Mouse (Mus musculus) embryonic fibroblast, embryonic 13.5 days (primary cell): ENCODE results near the gene Itgb6.

Source experiments
- CTCF ChIP-seq: IDR thresholded peaks from 2 replicates; pipeline ENCODE4 v1.5.1; 2011; ENCODE audit warnings: mild to moderate bottlenecking, control low read depth, low read length, moderate library complexity, borderline replicate concordance; ENCODE audit not compliant: insufficient read depth
- POLR2A ChIP-seq: IDR thresholded peaks from 2 replicates; pipeline ENCODE4 v1.6.1; 2011; ENCODE audit warnings: low read depth, mild to moderate bottlenecking, control low read depth, low read length, moderate library complexity

- TF ChIP-seq CTCF: no peak
- no peak for TF ChIP-seq POLR2A
Measured at GRCm38 (mm10) chr2:60720205-60720604, 2.2 kb downstream of the Itgb6 start.
